Mouse (Mus musculus) cerebellum, adult 2 months (tissue): ENCODE data around the gene Scn7a.
A peak's percentile ranks its signal among the peaks of the same experiment; 100 is the strongest.

Source experiments
- CTCF ChIP-seq: fragments of 200-500 bp; IDR thresholded peaks from 2 replicates; pipeline ENCODE4 v1.5.1; 2011; ENCODE audit warnings: low read depth, mild to moderate bottlenecking, control low read depth, low read length, moderate library complexity, borderline replicate concordance; ENCODE audit not compliant: insufficient read depth
- POLR2A ChIP-seq: fragments of 200-500 bp; IDR thresholded peaks from 2 replicates; pipeline ENCODE4 v1.6.1; 2011; ENCODE audit warnings: low read length, control low read depth, borderline replicate concordance; ENCODE audit not compliant: insufficient read depth

DNA sequence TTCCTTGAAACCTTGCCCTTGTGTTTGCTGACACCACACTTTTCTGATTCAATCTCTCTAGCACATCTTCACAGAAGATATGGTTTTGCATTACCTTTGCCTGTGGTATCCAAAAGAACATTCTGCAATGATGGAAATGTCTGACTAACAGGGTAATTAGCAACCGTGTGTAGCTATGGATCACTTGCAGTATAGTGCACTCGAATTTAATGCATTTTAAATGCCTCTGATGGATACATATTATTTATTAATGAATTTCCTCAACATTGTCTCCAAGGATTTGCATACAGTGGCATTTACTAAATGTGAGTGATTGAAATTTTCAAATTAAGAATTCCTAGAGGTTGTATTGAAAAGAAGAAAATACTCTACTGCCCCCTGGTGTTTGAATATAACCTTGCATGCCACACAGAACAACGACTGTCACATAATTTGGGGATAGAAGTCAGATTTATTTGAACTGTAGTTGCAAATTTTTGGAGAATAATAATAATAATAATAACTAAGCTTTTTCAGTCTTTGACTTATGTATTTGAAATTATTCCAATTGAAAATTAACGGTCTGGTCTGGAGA, 15.0 kb upstream of the Scn7a start:
- TF ChIP-seq POLR2A (no peak), CTCF (peak; percentile 20; the same call in 1 of the 2 replicates)
